Mouse (Mus musculus): ENCODE data around the gene Cyp2ab1.
"Not testable (repeated sequence)": the region's sequence is repeated elsewhere in the genome, so short reads cannot be mapped to it uniquely, and the experiment has no call there.

The Cyp2ab1 gene

GRCm38 (mm10) chr16:20325286-20325685 is at the start of gene Cyp2ab1:
Gene Cyp2ab1 (minus strand): TSS chr16:20325404.
- no peak for DNase-seq

DNA sequence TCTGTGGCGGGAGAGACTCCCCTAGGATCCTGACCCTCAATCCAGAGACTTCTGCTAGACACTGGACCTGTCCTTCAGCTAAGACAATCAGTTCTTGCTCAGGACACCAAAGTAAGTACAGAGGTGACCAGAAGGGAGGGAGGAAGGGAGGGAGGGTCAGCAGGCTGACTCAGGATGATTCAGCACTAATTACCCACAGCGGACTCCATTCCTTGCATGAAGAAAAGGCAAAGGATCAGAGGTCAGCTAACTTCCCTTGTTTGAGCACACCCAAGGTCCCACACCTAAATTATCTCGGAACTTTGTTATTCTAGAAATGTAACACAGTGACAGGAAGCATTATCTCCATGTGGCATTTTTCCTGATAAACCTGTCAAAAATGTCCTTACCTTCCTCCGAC is 46.5 kb upstream of the Cyp2ab1 start:
- no peak for DNase-seq

DNA sequence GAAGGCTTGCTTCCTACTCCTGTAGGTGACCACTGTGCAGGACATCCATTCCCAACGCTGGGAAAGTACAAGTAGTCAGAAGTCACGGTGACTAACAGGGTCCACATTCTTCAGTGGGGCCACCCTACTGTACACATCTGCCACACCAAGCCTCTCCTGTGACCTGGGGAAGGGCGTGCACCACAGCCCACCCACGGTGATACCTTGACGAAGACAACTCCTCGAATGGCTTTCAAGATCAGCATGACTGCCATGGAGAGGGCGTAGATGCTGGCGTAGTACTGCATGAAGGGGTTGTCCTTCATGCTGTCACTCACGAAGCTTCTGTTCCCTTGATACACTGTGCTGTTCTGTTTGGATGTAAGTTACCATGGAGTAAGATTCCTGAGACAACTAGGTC is 43.0 kb upstream of the Cyp2ab1 start:
- DNase-seq: no peak

GRCm38 (mm10) chr16:20362121-20362520 is 36.9 kb upstream of the Cyp2ab1 start:
- no peak for DNase-seq

DNA sequence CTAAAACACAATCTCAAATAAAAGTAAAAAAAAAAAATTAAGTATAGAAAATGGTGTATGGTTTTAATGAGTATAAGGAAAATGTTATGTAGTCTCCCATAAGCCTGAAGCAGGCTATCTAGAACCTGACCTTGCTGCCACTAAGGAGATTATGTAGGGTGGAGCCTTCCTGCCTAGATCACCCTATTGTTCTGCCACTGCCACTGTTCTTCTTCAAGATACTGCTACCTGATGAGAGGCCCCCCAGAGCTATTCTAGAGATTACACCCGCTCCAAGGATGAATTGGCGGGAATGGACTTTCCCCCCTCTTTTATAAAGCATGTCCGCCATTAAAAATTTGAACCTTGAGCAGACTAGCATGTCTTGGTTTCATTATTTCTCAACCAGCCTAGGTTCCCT is 36.3 kb upstream of the Cyp2ab1 start:
- not testable (repeated sequence) for DNase-seq

GRCm38 (mm10) chr16:20359643-20360295 is 34.6 kb upstream of the Cyp2ab1 start:
- no peak for DNase-seq

- no peak for DNase-seq
These were observed 32.6 kb upstream of the Cyp2ab1 start for GRCm38 (mm10) chr16:20357837-20358236.

DNA sequence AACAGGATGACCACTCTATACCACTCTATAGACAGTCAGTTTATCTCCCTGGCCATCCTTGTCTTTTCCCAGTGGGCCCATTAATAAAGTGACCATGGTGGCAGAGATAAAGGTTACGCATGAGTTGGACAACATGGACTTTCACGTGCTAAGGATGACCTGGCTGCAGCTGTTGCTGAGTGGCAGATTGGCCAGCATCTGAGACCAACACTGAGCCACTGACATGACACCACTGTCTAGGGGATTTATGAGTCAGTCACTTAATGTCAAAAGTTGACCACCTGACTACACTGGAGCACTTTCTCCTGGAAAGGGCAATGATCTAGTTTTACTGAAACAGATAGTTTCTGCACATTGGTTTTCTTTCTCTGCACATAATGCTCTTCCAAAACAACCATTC is 29.6 kb upstream of the Cyp2ab1 start:
- no peak for DNase-seq

DNA sequence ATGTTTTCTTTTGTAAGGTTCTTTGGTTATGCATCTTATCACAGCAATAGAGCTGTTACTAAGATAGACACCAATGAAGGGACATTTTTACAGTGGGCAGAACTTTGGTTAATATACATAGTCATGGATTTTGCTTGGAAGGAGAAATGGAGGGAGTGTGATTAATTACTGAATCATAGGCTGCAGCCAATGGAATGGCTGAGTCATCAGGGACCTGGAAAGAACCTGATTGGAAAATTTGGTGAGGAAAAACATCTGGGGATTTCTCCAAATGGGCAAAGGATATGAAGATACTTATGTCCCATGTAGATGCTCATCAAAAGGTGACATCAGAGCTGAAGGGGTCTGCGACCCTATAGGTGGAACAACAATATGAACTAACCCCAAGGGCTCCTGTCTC is 28.8 kb upstream of the Cyp2ab1 start:
- DNase-seq: no peak

- DNase-seq: no peak
These were observed 20.3 kb upstream of the Cyp2ab1 start for GRCm38 (mm10) chr16:20345464-20345863.

DNA sequence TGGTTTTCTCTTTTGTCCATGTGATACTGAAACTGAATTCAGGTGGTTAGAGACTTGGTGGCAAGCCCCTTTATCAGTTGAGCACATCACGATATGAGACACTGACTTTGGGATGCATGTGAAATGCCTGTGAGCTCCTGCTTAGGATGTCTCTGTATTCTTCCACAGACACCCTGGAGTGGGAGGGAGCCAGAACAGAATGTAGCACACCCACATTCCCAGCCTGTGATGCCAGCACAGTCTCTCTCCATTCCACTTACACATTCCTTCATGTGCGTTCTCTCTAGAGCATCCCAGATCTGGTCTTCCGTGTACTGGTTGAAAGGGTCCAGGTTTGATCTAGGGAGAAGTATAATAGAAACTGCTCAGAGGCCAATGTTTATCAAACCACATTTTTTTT is 13.4 kb upstream of the Cyp2ab1 start:
- no peak for DNase-seq

- no peak for DNase-seq
These were observed 9.7 kb upstream of the Cyp2ab1 start for GRCm38 (mm10) chr16:20334918-20335317.

- no peak for DNase-seq
These were observed 3.1 kb upstream of the Cyp2ab1 start for GRCm38 (mm10) chr16:20328306-20328705.

DNA sequence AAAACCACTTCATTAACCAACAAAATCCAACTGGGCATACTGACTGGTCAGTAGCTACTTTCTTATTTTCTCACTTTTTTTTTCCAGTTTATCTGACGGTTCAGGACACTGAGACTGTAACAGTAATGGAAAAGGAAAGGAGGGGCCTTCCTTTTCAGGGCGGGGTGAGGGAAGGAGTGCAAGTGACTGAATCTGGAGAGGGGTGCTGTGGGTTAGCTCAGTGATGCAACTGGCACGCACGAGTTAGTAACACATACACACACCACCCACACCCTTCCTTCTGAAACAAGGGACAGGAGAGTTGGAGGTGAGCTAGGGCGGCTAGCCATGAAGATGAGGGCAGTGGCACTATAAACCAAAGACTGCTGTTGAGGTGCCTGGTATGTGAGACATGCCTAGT is 1.3 kb downstream of the Cyp2ab1 start:
- no peak for DNase-seq

GRCm38 (mm10) chr16:20322274-20322673 is 2.9 kb downstream of the Cyp2ab1 start:
- DNase-seq: no peak

GRCm38 (mm10) chr16:20316770-20317169 is 8.4 kb downstream of the Cyp2ab1 start:
- DNase-seq: no peak

DNA sequence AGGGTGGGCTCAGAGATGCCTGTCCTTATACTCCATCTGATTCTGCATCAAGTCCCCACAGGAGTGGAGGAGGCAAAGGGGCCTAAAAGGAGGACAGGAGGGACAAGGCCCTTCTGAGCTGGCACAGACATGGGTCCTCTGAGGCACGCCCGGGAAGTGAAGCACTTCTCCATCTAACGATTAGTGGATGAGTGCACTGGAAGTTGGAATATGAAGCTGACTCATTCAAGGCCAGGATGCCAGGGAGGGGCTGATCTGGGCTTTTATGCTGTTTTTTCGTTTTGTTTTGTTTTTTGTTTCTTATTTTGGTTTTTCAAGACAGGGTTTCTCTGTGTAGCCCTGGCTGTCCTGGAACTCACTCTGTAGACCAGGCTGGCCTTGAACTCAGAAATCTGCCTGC is 9.9 kb downstream of the Cyp2ab1 start:
- DNase-seq: no peak

DNA sequence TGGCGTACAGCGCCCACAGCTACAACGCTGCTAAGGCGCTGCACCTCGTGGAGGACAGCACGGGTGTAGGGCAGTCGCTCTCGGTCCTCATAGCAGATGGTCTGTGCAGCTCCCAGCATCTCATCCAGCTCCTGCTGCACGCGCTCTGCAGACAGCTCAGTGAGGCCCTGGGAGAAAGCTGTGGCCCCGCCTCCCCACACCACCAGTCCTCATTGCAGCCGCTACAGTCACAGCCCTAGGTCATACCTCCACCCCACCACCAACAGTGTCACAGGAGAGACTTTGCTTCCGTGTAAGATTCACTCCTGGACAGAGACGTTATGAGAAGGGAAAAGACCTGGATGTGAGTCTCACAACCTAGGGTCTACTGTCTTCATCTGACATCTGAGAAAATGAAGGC is 12.9 kb downstream of the Cyp2ab1 start:
- DNase-seq: no peak

- DNase-seq: peak; percentile 90 to 95
These were observed 23.2 kb downstream of the Cyp2ab1 start, which contains the start of gene Parl for GRCm38 (mm10) chr16:20301770-20302649. Gene Parl (minus strand): TSS chr16:20302387.

- no peak for DNase-seq
These were observed 25.1 kb downstream of the Cyp2ab1 start for GRCm38 (mm10) chr16:20300076-20300475.

GRCm38 (mm10) chr16:20280238-20280637 is 45.0 kb downstream of the Cyp2ab1 start:
- DNase-seq: no peak

DNA sequence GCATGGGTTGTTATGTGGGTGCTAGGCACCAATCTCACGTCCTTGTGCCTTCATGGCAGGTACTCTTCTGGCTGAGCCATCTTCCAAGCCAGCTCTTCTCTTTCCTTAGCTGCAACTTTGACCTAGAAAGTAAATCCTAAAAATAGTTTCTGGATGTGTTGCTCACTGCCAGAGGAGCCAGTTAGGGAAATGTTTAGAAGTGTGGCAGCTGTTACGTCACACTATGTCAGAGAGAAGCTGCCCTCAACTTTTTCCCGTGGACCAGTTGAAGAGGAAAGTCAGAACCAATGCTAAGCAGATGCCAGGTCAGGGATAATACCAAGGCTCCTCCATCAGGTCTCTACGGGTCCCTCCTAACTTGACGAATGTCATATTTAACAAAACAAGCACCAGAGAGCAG is 45.8 kb downstream of the Cyp2ab1 start:
- no peak for DNase-seq

DNA sequence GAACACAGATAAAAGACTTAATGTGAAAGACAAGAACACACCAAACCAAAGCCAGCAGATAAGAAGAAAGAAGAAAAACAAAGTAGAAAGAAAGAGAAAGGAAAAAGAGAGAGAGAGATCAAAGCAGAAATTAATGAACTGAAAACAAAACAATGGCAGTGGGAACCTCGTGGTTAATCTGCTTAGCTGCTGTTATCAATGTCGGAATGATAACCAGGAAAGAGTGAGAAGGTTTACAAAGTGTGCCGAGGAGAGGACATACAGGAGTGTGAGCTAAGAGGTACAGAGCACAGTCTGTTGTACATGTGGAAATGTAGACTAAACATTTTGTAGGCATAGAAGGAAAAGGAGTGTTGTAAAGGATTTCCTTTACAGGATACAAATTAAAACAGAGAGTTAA is 52.2 kb downstream of the Cyp2ab1 start:
- DNase-seq: no peak

- no peak for DNase-seq
These were observed 53.9 kb downstream of the Cyp2ab1 start for GRCm38 (mm10) chr16:20271339-20271738.

All from cerebellum, postnatal 14 days (tissue).